Mouse (Mus musculus): Measurements from ENCODE around the gene Polk. TPM values are rescaled to one million over a fixed set of nuclear protein-coding genes. Genes with fewer than 3 reads are reported as not detected.

The Polk gene
- 8.4 and 8.5 TPM in 2 replicates for polyA plus RNA-seq (2016; fragmentation: Nextera tagmentation; extraction: Ambion mirVana)

DNA sequence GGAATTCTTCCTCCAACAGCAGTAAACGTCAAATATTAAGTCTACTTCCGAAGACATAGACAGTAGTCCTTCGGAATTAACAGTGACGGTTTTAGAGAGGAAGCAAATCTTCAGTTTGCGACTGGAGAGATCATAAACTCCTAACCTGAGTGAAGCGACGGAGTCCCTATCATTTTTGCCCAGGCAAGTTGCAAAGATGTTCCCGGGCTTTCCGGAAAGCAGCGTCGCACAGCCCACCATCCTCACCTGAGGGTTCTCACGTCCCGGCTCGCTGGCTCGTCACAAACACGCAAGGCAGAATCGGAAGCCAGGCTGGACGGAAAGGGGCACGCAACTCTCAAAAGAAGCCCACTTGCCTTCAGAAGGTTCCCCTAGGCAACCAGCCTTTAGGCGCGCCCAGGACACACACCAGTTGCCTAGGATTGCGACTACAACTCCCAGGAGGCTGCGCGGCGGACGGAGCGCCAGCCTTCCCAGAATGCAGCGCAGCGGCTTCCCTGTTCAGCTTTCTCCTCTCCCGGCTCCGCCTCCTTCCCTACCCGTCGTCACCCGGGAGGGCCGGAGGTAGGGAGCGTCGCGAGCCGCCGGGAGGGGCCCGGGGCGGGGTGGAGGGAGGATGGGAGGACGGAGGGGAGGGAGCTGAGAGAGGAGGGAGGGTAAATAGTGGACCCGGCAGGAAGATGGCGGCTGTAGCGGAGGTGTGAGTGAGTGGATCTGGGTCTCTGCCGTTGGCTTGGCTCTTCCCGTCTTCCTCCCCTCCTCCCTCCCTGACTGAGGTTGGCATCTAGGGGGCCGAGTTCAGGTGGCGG lies at the start of gene Polk, which contains the start of gene Col4a3bp:
TSS of gene Polk (minus strand) at position 499 of the 809 bp plus-strand sequence.
TSS of gene Col4a3bp (plus strand) at position 538 of the 809 bp plus-strand sequence.
- peak; percentile 99 for ATAC-seq (ENCODE audit: low FRiP score)
- H3K36me3 ChIP-seq (replicated peaks): no peaks in the 10 kb centered on the region
- peaks cover 14% of the 10 kb centered on the region for H3K4me1 ChIP-seq
- H3K4me2 ChIP-seq: peak within 1 kb of the TSS; percentile 84
- H3K4me3 ChIP-seq (replicated peaks): peak within 1 kb of the TSS; percentile 83
- H3K27ac ChIP-seq: peak within 1 kb of the TSS; percentile 93
- no peaks in the 10 kb centered on the region for H3K27me3 ChIP-seq
- H3K9me3 ChIP-seq: no peaks in the 10 kb centered on the region
- H3K9ac ChIP-seq: peak within 1 kb of the TSS; percentile 97
- WGBS: under 1% methylated on average over 47 of the region's 50 CpGs

DNA sequence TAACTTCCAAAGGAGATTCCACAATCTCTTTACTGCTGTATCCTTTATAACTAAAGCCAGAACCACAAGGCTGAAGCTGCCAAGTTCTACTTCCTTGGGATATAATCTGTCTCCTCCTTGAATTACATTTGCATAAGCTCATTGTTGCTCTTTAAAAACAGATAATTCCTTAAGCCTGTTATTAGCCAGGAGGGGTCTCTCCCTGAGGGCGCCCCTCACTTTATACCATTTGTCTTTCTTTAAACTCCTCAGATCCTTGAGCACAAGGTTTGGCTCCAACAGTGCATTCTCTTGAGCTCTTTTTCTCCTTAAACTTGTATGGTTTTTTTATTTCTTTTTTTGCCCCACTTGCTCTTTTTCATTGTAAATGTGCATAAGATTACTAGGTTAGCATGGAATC lies 46.3 kb upstream of the Polk start:
- peaks cover 10% of the 10 kb centered on the region for H3K4me1 ChIP-seq
- no peak overlapping the region for H3K4me3 ChIP-seq (replicated peaks)
- H3K36me3 ChIP-seq (replicated peaks): no peaks in the 10 kb centered on the region
- H3K4me2 ChIP-seq: no peak overlapping the region
- WGBS: 70% methylated on average over 1 of the region's 1 CpGs
- no peak for ATAC-seq (ENCODE audit: low FRiP score)
- no peak overlapping the region for H3K9ac ChIP-seq
- no peak overlapping the region for H3K27ac ChIP-seq
- no peaks in the 10 kb centered on the region for H3K27me3 ChIP-seq
- H3K9me3 ChIP-seq: no peaks in the 10 kb centered on the region

DNA sequence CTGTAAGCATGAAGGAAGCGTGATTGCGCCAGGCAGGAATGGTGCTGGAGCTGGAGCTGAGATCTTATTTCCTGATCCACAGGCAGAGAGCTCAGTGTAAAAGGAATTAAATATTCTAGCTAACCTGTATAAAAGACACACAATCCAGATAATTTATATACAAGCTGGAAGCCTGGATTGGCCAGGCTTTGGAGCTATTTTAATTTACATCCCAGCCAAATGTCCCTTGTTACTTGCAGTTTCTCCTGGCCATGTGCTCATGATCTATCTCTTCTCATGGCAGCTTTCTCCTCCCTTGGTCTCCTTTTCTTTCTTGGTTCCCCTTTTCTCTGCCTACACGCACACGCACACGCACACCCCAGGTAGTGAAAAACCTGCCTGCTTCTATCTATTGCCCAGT lies 44.2 kb upstream of the Polk start:
- Histone ChIP-seq H3K36me3 (replicated peaks) (no peaks in the 10 kb centered on the region), H3K4me2 (no peak overlapping the region), H3K27me3 (no peaks in the 10 kb centered on the region), H3K27ac (no peak overlapping the region), H3K9ac (no peak overlapping the region), H3K9me3 (no peaks in the 10 kb centered on the region), H3K4me1 (peaks cover 6% of the 10 kb centered on the region), H3K4me3 (replicated peaks) (no peak overlapping the region)
- WGBS: 95% methylated on average over 5 of the region's 5 CpGs
- ATAC-seq (ENCODE audit: low FRiP score): no peak

DNA sequence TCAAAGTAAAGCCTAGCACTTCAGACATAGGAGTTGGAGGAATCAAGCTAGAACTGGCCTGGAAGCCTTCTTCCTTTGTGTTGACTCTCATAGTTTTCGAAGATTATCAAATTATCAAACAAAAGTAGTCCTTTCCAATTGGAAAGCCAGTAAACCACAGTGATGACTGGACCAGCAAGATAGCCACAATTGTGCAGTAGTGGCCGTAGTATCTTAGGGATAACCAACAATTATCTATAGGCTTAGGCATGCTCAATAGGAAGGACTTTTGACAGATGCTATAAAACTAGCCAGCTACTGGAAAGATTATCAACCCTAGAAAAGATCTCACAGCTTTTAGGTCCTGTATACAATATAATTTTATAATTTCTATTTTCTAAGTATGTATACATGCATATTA lies 41.8 kb upstream of the Polk start:
- 97% methylated on average over 2 of the region's 2 CpGs for WGBS
- Histone ChIP-seq H3K27me3 (no peaks in the 10 kb centered on the region), H3K9me3 (no peaks in the 10 kb centered on the region), H3K4me3 (replicated peaks) (no peak overlapping the region), H3K9ac (no peak overlapping the region), H3K4me1 (peaks cover 6% of the 10 kb centered on the region), H3K4me2 (no peak overlapping the region), H3K27ac (no peak overlapping the region), H3K36me3 (replicated peaks) (no peaks in the 10 kb centered on the region)
- no peak for ATAC-seq (ENCODE audit: low FRiP score)

DNA sequence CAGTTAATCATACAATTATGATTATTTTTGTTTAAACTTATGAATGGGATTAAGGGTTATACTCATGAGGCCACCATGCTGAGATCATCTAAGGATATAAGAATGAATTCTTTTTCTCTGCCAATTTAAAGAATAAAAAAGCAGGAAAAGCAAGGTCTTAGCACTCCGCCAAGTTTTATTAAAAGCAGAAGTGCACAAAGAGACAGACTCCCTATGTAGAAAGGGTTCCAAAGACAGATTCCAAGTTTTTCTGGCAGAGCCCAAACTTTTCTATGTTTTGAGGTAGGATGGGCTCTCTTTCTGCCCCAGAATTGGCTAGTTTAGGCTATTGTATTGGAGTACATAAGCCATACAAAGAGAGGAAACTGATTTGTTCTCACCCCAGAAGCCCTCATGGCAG lies 37.6 kb upstream of the Polk start:
- Histone ChIP-seq H3K9me3 (no peaks in the 10 kb centered on the region), H3K9ac (no peak overlapping the region), H3K4me1 (no peaks in the 10 kb centered on the region), H3K4me2 (no peak overlapping the region), H3K27me3 (no peaks in the 10 kb centered on the region), H3K36me3 (replicated peaks) (no peaks in the 10 kb centered on the region), H3K4me3 (replicated peaks) (no peak overlapping the region), H3K27ac (no peak overlapping the region)
- ATAC-seq (ENCODE audit: low FRiP score): no peak
- WGBS: 69% methylated on average over 1 of the region's 1 CpGs

DNA sequence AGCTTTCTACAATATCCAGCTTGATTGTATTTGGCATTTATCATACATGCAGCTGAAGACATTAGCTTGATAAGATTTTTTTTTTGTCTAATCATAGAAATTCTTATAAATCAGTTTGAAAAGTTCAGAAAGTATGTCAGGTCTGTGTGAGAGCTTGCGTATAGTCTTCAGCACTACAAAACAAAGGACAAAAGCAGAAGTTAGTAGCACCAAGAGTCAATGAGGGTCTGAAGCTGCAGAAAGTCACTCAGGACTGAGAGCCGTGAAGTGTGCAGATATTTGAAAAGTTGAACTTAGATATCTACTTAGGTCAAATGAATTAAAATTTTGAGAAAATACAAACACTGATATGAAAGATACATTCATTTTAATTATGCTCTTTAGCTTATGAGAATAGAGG lies 36.7 kb upstream of the Polk start:
- Histone ChIP-seq H3K9me3 (no peaks in the 10 kb centered on the region), H3K4me1 (no peaks in the 10 kb centered on the region), H3K4me3 (replicated peaks) (no peak overlapping the region), H3K4me2 (no peak overlapping the region), H3K9ac (no peak overlapping the region), H3K27me3 (no peaks in the 10 kb centered on the region), H3K27ac (no peak overlapping the region), H3K36me3 (replicated peaks) (no peaks in the 10 kb centered on the region)
- no peak for ATAC-seq (ENCODE audit: low FRiP score)
- 74% methylated on average over 2 of the region's 2 CpGs for WGBS

DNA sequence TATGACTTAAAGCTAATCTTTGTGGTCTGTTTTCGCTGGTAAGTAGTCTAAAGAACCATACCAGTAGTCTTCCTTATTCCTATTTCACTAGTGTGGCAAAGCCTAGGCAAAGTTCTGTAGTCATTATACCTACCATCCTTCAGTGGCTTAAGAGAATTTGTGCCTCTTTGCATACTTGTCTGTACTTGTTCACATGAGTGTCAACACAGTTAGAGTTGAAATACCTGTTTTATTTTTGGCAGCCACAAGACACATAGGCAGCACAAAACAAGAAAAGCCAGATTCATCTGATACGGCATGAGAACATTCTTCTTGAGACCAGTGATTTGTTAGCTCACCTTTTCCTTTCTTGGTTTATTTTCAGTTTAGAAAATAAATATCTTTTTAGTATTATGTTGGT lies 31.8 kb upstream of the Polk start:
- no peaks in the 10 kb centered on the region for H3K27me3 ChIP-seq
- no peak overlapping the region for H3K9ac ChIP-seq
- H3K4me2 ChIP-seq: no peak overlapping the region
- H3K36me3 ChIP-seq (replicated peaks): peaks cover 6% of the 10 kb centered on the region
- ATAC-seq (ENCODE audit: low FRiP score): no peak
- WGBS: 95% methylated on average over 2 of the region's 2 CpGs
- H3K4me3 ChIP-seq (replicated peaks): no peak overlapping the region
- no peak overlapping the region for H3K27ac ChIP-seq
- H3K4me1 ChIP-seq: peaks cover 7% of the 10 kb centered on the region
- H3K9me3 ChIP-seq: no peaks in the 10 kb centered on the region

DNA sequence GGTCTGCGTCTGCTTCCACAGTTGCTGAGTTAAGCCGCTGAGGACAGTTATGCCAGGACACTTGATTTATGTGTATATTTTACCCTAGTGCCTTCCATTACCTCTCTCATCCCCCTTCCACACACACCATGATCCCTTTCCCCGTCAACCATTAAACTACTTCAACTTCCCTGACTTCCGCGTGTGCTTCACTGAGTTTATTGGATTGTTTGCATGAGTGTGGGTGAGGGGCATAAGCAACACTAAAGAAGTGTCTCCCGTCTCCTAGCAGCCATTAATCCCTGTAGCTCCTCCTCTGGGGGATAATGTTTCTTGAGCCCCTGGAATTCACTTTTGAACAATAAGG lies 28.6 kb upstream of the Polk start:
- Histone ChIP-seq H3K27ac (no peak overlapping the region), H3K27me3 (no peaks in the 10 kb centered on the region), H3K4me2 (no peak overlapping the region), H3K4me3 (replicated peaks) (no peak overlapping the region), H3K9ac (no peak overlapping the region), H3K36me3 (replicated peaks) (peaks cover 6% of the 10 kb centered on the region), H3K4me1 (peaks cover 9% of the 10 kb centered on the region), H3K9me3 (no peaks in the 10 kb centered on the region)
- ATAC-seq (ENCODE audit: low FRiP score): no peak
- 55% methylated on average over 6 of the region's 6 CpGs for WGBS

DNA sequence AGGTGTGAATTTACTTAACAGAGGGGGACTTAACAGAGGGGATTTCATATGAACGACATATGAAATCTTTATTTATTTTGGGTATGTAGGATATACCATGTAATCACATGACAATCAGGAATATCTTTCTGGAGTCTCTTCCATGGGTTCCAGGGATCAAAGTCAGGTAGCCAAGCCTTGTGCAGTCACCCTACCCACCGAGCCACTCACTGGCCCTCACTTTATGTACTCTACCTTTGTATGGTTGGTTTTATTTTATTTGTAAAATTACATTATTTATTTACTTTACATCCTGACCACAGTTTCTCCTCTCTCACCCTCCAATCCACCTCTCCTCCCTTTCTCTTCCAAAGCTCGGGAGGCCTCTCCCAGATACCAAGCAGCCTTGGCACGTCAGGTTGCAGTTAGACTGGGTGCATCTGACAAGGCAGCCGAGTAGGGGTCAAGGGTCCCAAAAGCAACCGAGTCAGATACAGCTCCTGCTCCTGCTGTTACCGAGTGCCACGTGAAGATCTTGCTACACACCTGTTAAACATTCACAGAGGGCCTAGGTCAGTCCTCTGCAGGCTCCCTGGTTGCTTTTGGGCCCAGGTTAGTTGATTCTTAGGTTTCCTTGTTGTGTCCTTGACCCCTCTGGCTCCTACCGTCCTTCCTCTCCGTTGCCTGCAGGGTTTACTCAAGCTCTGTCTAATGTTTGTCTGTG lies 28.1 kb upstream of the Polk start:
- Histone ChIP-seq H3K9me3 (no peaks in the 10 kb centered on the region), H3K36me3 (replicated peaks) (peaks cover 6% of the 10 kb centered on the region), H3K27me3 (no peaks in the 10 kb centered on the region), H3K4me1 (peaks cover 9% of the 10 kb centered on the region), H3K9ac (no peak overlapping the region), H3K27ac (no peak overlapping the region), H3K4me3 (replicated peaks) (no peak overlapping the region), H3K4me2 (no peak overlapping the region)
- no peak for ATAC-seq (ENCODE audit: low FRiP score)
- 73% methylated on average over 10 of the region's 10 CpGs for WGBS

DNA sequence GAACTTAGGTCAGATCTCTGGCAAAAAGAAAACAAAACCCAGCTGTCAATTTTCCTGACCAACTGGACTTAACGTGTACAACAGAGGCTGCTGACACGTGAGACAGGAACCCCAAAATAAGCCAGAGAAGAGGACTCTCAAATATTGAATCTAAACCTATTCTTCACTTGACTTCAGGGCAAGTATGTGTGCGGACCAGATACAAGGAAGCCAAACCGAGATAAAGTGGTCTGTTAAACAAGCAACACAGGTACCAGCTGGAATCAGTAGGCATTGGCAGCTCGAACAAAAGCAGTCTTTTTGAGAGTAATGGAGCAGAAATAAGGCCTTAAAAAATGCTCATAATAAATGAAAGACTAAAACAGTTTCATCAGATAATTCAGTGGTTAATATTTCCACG lies 25.6 kb upstream of the Polk start:
- Histone ChIP-seq H3K27me3 (no peaks in the 10 kb centered on the region), H3K4me3 (replicated peaks) (no peak overlapping the region), H3K27ac (no peak overlapping the region), H3K9ac (no peak overlapping the region), H3K9me3 (no peaks in the 10 kb centered on the region), H3K4me2 (no peak overlapping the region), H3K4me1 (peaks cover 9% of the 10 kb centered on the region), H3K36me3 (replicated peaks) (peaks cover 3% of the 10 kb centered on the region)
- WGBS: 47% methylated on average over 6 of the region's 6 CpGs
- ATAC-seq (ENCODE audit: low FRiP score): no peak

DNA sequence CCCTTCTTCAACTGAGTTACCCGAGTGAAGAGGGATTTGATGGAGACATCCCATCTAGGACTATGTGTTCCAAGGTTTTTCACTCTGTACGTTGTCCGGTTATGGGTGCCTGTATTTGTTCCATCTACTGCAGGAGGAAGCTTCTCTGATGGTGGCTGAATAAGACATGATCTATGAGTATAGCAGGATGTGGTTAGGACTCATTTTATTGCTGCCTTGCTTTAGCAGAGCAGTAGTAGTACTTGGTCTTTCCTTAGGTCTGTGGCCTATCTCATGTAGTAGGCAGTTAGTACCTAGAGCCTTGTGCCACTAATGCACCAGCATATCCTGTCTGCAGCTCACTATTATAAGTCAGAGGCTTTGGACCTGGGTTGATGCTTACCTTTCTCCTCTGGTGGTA lies 12.7 kb upstream of the Polk start:
- Histone ChIP-seq H3K4me3 (replicated peaks) (no peak overlapping the region), H3K36me3 (replicated peaks) (no peaks in the 10 kb centered on the region), H3K27me3 (no peaks in the 10 kb centered on the region), H3K9me3 (no peaks in the 10 kb centered on the region), H3K4me1 (no peaks in the 10 kb centered on the region), H3K27ac (no peak overlapping the region), H3K4me2 (no peak overlapping the region), H3K9ac (no peak overlapping the region)
- 89% methylated on average over 3 of the region's 3 CpGs for WGBS
- no peak for ATAC-seq (ENCODE audit: low FRiP score)

DNA sequence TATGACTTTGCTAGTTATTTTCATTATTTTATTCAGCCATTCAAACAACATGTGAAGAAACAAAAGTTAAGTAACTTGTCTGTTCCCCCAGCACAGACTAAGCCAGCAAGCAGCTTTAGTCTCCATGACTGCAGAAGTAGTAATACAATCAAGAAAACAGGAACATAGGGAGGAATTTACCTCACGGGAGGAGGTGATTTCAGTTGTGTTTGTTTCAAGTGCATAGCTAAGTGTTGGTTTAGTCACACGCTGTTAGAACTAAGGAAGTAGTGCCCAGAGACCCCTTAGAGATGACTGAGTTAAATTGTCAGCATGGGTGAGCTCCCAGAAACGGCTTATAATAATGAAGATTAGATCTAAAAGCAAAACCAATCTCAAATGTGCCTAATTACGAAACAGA lies 5.6 kb upstream of the Polk start:
- peaks cover 12% of the 10 kb centered on the region for H3K4me1 ChIP-seq
- H3K27ac ChIP-seq: no peak overlapping the region
- no peak overlapping the region for H3K4me2 ChIP-seq
- H3K4me3 ChIP-seq (replicated peaks): no peak overlapping the region
- no peak overlapping the region for H3K9ac ChIP-seq
- no peaks in the 10 kb centered on the region for H3K36me3 ChIP-seq (replicated peaks)
- no peaks in the 10 kb centered on the region for H3K9me3 ChIP-seq
- no peak for ATAC-seq (ENCODE audit: low FRiP score)
- no peaks in the 10 kb centered on the region for H3K27me3 ChIP-seq
- 63% methylated on average over 4 of the region's 4 CpGs for WGBS

DNA sequence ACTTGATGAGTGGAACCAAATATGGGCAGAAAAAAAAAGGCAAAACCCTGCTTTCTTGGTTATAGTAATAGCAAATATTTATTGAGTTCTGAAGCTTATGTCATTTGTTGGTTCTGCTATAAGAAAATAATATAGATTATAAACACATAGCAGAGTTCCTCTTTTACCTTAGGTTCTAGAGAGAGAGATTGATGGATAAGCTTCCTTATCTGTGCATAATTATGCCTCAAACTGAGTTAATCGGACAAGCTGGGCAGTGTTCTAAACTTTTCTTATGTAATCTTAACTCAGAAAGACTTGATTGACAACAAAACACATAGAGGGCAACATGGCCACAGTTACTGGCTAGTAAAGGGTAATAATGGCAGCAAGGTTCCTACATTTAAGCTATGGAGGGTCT lies 4.9 kb upstream of the Polk start:
- H3K27ac ChIP-seq: no peak overlapping the region
- no peak overlapping the region for H3K4me3 ChIP-seq (replicated peaks)
- WGBS: 66% methylated on average over 1 of the region's 1 CpGs
- H3K4me2 ChIP-seq: no peak overlapping the region
- H3K4me1 ChIP-seq: peaks cover 12% of the 10 kb centered on the region
- H3K9me3 ChIP-seq: no peaks in the 10 kb centered on the region
- no peak overlapping the region for H3K9ac ChIP-seq
- ATAC-seq (ENCODE audit: low FRiP score): no peak
- H3K27me3 ChIP-seq: no peaks in the 10 kb centered on the region
- no peaks in the 10 kb centered on the region for H3K36me3 ChIP-seq (replicated peaks)

Data from forebrain, embryonic 12.5 days (tissue).